Mouse (Mus musculus): ENCODE measurements at regions not wholly inside any gene's neighbourhood (a gene's known extent, or its start where the extent isn't known, plus 50 kb on each side); places are given as distances from the start of the nearest gene placed in this dataset.
A peak's percentile ranks its signal among the peaks of the same experiment; 100 is the strongest.

GRCm38 (mm10) chr12:86579716-86580115 lies 98.8 kb upstream of the Vash1 start:
- no peak overlapping the region for H3K27ac ChIP-seq (ENCODE audit: low read depth, low read length)
- DNase-seq = no peak
- H3K4me3 ChIP-seq (ENCODE audit: low read depth, low read length) = no peak overlapping the region
- H3K27me3 ChIP-seq (ENCODE audit: insufficient read depth, low read length) = no peaks in the 10 kb centered on the region
- TF ChIP-seq CTCF (IDR thresholded peaks at IDR 0.05; ENCODE audit: low read depth) = no peak
- H3K4me1 ChIP-seq (ENCODE audit: insufficient read depth) = no peaks in the 10 kb centered on the region
- no peaks in the 10 kb centered on the region for H3K9me3 ChIP-seq (ENCODE audit: low read length)
- H3K4me2 ChIP-seq (ENCODE audit: low read depth) = no peak overlapping the region
- no peak for ATAC-seq
- H3K36me3 ChIP-seq (ENCODE audit: insufficient read depth) = no peaks in the 10 kb centered on the region
- WGBS = 71% methylated on average over 2 of the region's 2 CpGs
- H3K9ac ChIP-seq = no peak overlapping the region

GRCm38 (mm10) chr12:86580132-86580718 lies 98.3 kb upstream of the Vash1 start:
- DNase-seq (peak; percentile 54), ATAC-seq (peak; percentile 74)
- 40% methylated on average over 4 of the region's 4 CpGs for WGBS

GRCm38 (mm10) chr12:86582076-86582475 lies 96.4 kb upstream of the Vash1 start:
- H3K36me3 ChIP-seq (ENCODE audit: insufficient read depth) = no peaks in the 10 kb centered on the region
- DNase-seq = no peak
- no peak for ATAC-seq
- no peak overlapping the region for H3K27ac ChIP-seq (ENCODE audit: low read depth, low read length)
- H3K9me3 ChIP-seq (ENCODE audit: low read length) = no peaks in the 10 kb centered on the region
- H3K4me3 ChIP-seq (ENCODE audit: low read depth, low read length) = no peak overlapping the region
- no peak for TF ChIP-seq CTCF (IDR thresholded peaks at IDR 0.05; ENCODE audit: low read depth)
- H3K4me2 ChIP-seq (ENCODE audit: low read depth) = no peak overlapping the region
- H3K9ac ChIP-seq = no peak overlapping the region
- H3K4me1 ChIP-seq (ENCODE audit: insufficient read depth) = no peaks in the 10 kb centered on the region
- 50% methylated on average over 3 of the region's 3 CpGs for WGBS
- no peaks in the 10 kb centered on the region for H3K27me3 ChIP-seq (ENCODE audit: insufficient read depth, low read length)

More at GRCm38 (mm10) chr12:86580132-86580718, 98.3 kb upstream of the Vash1 start:
- Histone ChIP-seq H3K9ac (no peak overlapping the region), H3K27me3 (ENCODE audit: insufficient read depth, low read length) (no peaks in the 10 kb centered on the region), H3K36me3 (ENCODE audit: insufficient read depth) (no peaks in the 10 kb centered on the region), H3K4me3 (ENCODE audit: low read depth, low read length) (no peak overlapping the region), H3K4me2 (ENCODE audit: low read depth) (no peak overlapping the region), H3K27ac (ENCODE audit: low read depth, low read length) (no peak overlapping the region), H3K4me1 (ENCODE audit: insufficient read depth) (no peaks in the 10 kb centered on the region), H3K9me3 (ENCODE audit: low read length) (no peaks in the 10 kb centered on the region)
- no peak for TF ChIP-seq CTCF (IDR thresholded peaks at IDR 0.05; ENCODE audit: low read depth)

GRCm38 (mm10) chr12:86588010-86588409 lies 90.5 kb upstream of the Vash1 start:
- H3K9ac ChIP-seq = no peak overlapping the region
- H3K4me1 ChIP-seq (ENCODE audit: insufficient read depth) = no peaks in the 10 kb centered on the region
- WGBS = 68% methylated on average over 6 of the region's 6 CpGs
- no peak overlapping the region for H3K27ac ChIP-seq (ENCODE audit: low read depth, low read length)
- no peak overlapping the region for H3K4me3 ChIP-seq (ENCODE audit: low read depth, low read length)
- no peak for ATAC-seq
- no peaks in the 10 kb centered on the region for H3K27me3 ChIP-seq (ENCODE audit: insufficient read depth, low read length)
- TF ChIP-seq CTCF (IDR thresholded peaks at IDR 0.05; ENCODE audit: low read depth) = no peak
- H3K36me3 ChIP-seq (ENCODE audit: insufficient read depth) = no peaks in the 10 kb centered on the region
- no peak overlapping the region for H3K4me2 ChIP-seq (ENCODE audit: low read depth)
- no peaks in the 10 kb centered on the region for H3K9me3 ChIP-seq (ENCODE audit: low read length)
- no peak for DNase-seq

- no peak overlapping the region for H3K9ac ChIP-seq
- no peak for DNase-seq
- no peaks in the 10 kb centered on the region for H3K4me1 ChIP-seq (ENCODE audit: insufficient read depth)
- no peaks in the 10 kb centered on the region for H3K27me3 ChIP-seq (ENCODE audit: insufficient read depth, low read length)
- H3K27ac ChIP-seq (ENCODE audit: low read depth, low read length) = no peak overlapping the region
- ATAC-seq = no peak
- no peak overlapping the region for H3K4me3 ChIP-seq (ENCODE audit: low read depth, low read length)
- no peaks in the 10 kb centered on the region for H3K9me3 ChIP-seq (ENCODE audit: low read length)
- H3K4me2 ChIP-seq (ENCODE audit: low read depth) = no peak overlapping the region
- TF ChIP-seq CTCF (IDR thresholded peaks at IDR 0.05; ENCODE audit: low read depth) = no peak
- WGBS = 87% methylated on average over 7 of the region's 7 CpGs
- no peaks in the 10 kb centered on the region for H3K36me3 ChIP-seq (ENCODE audit: insufficient read depth)
Measured at GRCm38 (mm10) chr12:86592509-86592908, 86.0 kb upstream of the Vash1 start.

- H3K9me3 ChIP-seq (ENCODE audit: low read length) = no peaks in the 10 kb centered on the region
- H3K27me3 ChIP-seq (ENCODE audit: insufficient read depth, low read length) = no peaks in the 10 kb centered on the region
- no peak overlapping the region for H3K9ac ChIP-seq
- no peak overlapping the region for H3K4me3 ChIP-seq (ENCODE audit: low read depth, low read length)
- H3K4me2 ChIP-seq (ENCODE audit: low read depth) = no peak overlapping the region
- TF ChIP-seq CTCF (IDR thresholded peaks at IDR 0.05; ENCODE audit: low read depth) = no peak
- H3K4me1 ChIP-seq (ENCODE audit: insufficient read depth) = no peaks in the 10 kb centered on the region
- 90% methylated on average over 11 of the region's 11 CpGs for WGBS
- no peaks in the 10 kb centered on the region for H3K36me3 ChIP-seq (ENCODE audit: insufficient read depth)
- no peak for ATAC-seq
- no peak for DNase-seq
- H3K27ac ChIP-seq (ENCODE audit: low read depth, low read length) = no peak overlapping the region
Measured at GRCm38 (mm10) chr12:86594647-86595046, 83.9 kb upstream of the Vash1 start.

GRCm38 (mm10) chr12:86600041-86600440 lies 78.5 kb upstream of the Vash1 start:
- H3K4me2 ChIP-seq (ENCODE audit: low read depth) = no peak overlapping the region
- H3K9ac ChIP-seq = no peak overlapping the region
- no peaks in the 10 kb centered on the region for H3K36me3 ChIP-seq (ENCODE audit: insufficient read depth)
- ATAC-seq (no peak), DNase-seq (no peak)
- H3K27ac ChIP-seq (ENCODE audit: low read depth, low read length) = no peak overlapping the region
- no peaks in the 10 kb centered on the region for H3K4me1 ChIP-seq (ENCODE audit: insufficient read depth)
- 24% methylated on average over 1 of the region's 1 CpGs for WGBS
- no peaks in the 10 kb centered on the region for H3K9me3 ChIP-seq (ENCODE audit: low read length)
- H3K27me3 ChIP-seq (ENCODE audit: insufficient read depth, low read length) = no peaks in the 10 kb centered on the region
- H3K4me3 ChIP-seq (ENCODE audit: low read depth, low read length) = no peak overlapping the region
- TF ChIP-seq CTCF (IDR thresholded peaks at IDR 0.05; ENCODE audit: low read depth) = no peak
